Mouse (Mus musculus) myocyte (in vitro differentiated cells): Measurements from ENCODE around the gene Dctpp1.

Experiments used
- CEBPB ChIP-seq: IDR thresholded peaks from 2 replicates; pipeline ENCODE4 v1.6.1; 2011; ENCODE audit warnings: mild to moderate bottlenecking, moderate library complexity; ENCODE audit not compliant: poor library complexity, insufficient read depth, severe bottlenecking
- MAX ChIP-seq: IDR thresholded peaks from one replicate; pipeline ENCODE4 v1.6.1; 2011; ENCODE audit warnings: low read depth, mild to moderate bottlenecking, control low read depth
- USF1 ChIP-seq: IDR thresholded peaks from one replicate; pipeline ENCODE4 v1.6.1; 2011; ENCODE audit warnings: low read depth, mild to moderate bottlenecking, control low read depth, moderate library complexity

DNA sequence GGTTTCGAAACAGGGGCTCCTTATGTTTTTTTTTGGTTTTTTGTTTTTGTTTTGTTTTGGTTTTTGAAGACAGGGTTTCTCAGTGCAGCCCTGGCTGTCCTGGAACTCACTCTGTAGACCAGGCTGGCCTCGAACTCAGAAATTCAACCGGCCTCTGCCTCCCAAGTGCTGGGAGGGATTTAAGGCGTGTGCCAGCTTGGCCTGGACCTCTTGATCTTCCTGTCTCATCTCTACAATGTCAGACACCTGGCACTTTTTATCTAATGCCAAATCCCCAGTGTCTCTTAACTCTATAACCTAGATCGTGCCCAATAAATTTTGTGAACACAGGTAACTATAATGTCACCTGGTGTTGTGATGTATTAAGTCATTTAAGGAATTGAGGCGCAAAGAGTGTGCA is 7.2 kb downstream of the Dctpp1 start:
- TF ChIP-seq USF1 = no peak
- TF ChIP-seq MAX = no peak
- TF ChIP-seq CEBPB = no peak
